Mouse (Mus musculus) small intestine, adult 2 months (tissue): ENCODE data around the gene Cdc5l.

Experiments used
- CTCF ChIP-seq: fragments of 200-500 bp; IDR thresholded peaks from 2 replicates; pipeline ENCODE4 v1.5.1; 2012; ENCODE audit warnings: low read depth, mild to moderate bottlenecking, control low read depth, inconsistent platforms, low read length, moderate library complexity, mixed read lengths; ENCODE audit not compliant: insufficient replicate concordance, insufficient read length; ENCODE audit errors: extremely low read depth
- POLR2A ChIP-seq: fragments of 200-500 bp; IDR thresholded peaks from 2 replicates; pipeline ENCODE4 v1.6.1; 2012; ENCODE audit warnings: low read depth, mild to moderate bottlenecking, control low read depth, inconsistent platforms, low read length, moderate library complexity

DNA sequence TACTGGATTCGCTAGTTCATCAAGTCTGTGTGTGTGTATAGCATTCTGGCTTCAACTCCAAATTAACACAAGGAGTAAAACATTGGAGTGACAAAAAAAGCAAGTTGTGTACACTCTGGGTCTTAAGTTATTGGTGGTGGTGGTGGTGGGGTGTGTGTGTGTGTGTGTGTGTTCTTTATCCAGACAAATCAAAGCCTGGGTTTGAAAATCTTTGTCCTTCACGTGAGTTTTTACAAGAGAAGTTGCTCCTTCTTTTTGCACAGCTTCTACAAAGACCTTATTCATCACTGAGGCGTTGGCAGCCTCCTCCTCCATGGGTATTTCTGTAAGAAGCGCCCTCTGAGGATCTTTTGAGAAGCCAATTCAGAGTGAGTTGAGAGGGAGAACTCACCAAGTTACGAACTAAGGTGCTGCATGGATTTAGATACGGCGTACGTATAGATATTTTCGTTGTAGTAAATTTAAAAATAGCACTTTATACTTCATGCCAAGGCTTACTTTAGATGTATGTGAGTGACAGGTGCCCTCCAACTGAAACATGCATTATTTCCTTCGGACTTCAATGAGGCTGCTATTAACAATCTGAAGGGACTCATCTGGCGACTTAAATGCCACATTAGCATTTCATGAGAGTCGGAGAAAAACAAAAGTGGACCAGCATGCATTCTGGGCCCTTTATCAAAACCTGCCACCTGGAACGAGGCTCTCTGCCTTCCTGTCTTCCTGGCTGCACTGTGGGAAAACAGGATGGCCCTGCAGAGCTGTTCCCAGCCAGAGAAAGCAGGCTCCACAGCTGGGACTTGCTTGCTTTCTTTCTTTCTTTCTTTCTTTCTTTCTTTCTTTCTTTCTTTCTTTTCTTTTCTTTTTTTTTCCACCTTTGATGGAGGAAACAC, 23.0 kb upstream of the Cdc5l start:
- TF ChIP-seq CTCF (no peak), POLR2A (no peak)
